Comparison of ENCODE assay signal across 8 mouse cellular contexts in genomic region chr15:99501292-99502260, GRCm38 (mm10). TPM values are rescaled to one million over a fixed set of nuclear protein-coding genes. Genes with fewer than 3 reads are reported as not detected.
A peak's percentile ranks its signal among the peaks of the same experiment; 100 is the strongest.
DNase-seq lines count a peak whose midpoint lies in the region; ATAC-seq lines count a peak whose summit lies in the region.

No protein-coding gene starts in this region.

- H3K4me1 ChIP-seq in hindbrain, embryonic 13.5 days (replicated peaks): peaks cover 37% of the 10 kb centered on the region
- peaks cover 24% of the 10 kb centered on the region for H3K4me1 ChIP-seq in limb, embryonic 12.5 days (replicated peaks)

- no peak for ATAC-seq in hindbrain, embryonic 13.5 days (ENCODE audit: low FRiP score)
- ATAC-seq in limb, embryonic 12.5 days (ENCODE audit: insufficient number of reproducible peaks, insufficient read depth, low FRiP score, low TSS enrichment, low read depth): no peak

- DNase-seq in left cerebral cortex, adult 11 months (ENCODE audit: low spot score): peak; percentile 71
- no peak for DNase-seq in left cerebral cortex, postnatal 4 days
- DNase-seq in cerebellum, adult 9-11 months: peak; percentile 55
- peak; percentile 87 for DNase-seq in testis, postnatal 10 days (ENCODE audit: low spot score)
- DNase-seq in thymus, postnatal 4 days: no peak
- no peak for DNase-seq in spleen, postnatal 36 days (ENCODE audit: low spot score in 2 of 2)

- no peaks in the 10 kb centered on the region for H3K36me3 ChIP-seq in hindbrain, embryonic 13.5 days
- no peaks in the 10 kb centered on the region for H3K36me3 ChIP-seq in limb, embryonic 12.5 days

- intact Hi-C loops in left cerebral cortex, postnatal 4 days (cut with DNase I): loop anchor here (5.0 kb wide), 1 partner anchor 81 kb away; no protein-coding TSS in a partner anchor

- 50% methylated on average over 20 of the region's 20 CpGs for WGBS in hindbrain, embryonic 13.5 days
- 54% methylated on average over 20 of the region's 20 CpGs for whole genome bisulfite sequencing in limb, embryonic 12.5 days

- no peak overlapping the region for H3K4me3 ChIP-seq in hindbrain, embryonic 13.5 days
- no peak overlapping the region for H3K4me3 ChIP-seq in limb, embryonic 12.5 days (replicated peaks)

- H3K4me2 ChIP-seq in hindbrain, embryonic 13.5 days: 0 out of 2 replicates have a peak overlapping the region, but pooled peaks have one; percentile 15
- peak overlapping the region; percentile 21 for H3K4me2 ChIP-seq in limb, embryonic 12.5 days

- H3K9me3 ChIP-seq in hindbrain, embryonic 13.5 days: no peaks in the 10 kb centered on the region
- H3K9me3 ChIP-seq in limb, embryonic 12.5 days: no peaks in the 10 kb centered on the region

- H3K9ac ChIP-seq in hindbrain, embryonic 13.5 days: peak overlapping the region; percentile 24; the same call in 1 of the 2 replicates
- peak overlapping the region; percentile 27; the same call in 1 of the 2 replicates for H3K9ac ChIP-seq in limb, embryonic 12.5 days (replicated peaks)

- H3K27ac ChIP-seq in hindbrain, embryonic 13.5 days: peak overlapping the region; percentile 85
- peak overlapping the region; percentile 78 for H3K27ac ChIP-seq in limb, embryonic 12.5 days

- H3K27me3 ChIP-seq in hindbrain, embryonic 13.5 days: 0 out of 2 replicates have a peak, but pooled peaks cover 4% of the 10 kb centered on the region
- peaks cover 38% of the 10 kb centered on the region for H3K27me3 ChIP-seq in limb, embryonic 12.5 days

RNA-seq across cellular contexts. Expression of gene Faim2, which starts 26.4 kb away (rescaled TPM):
- total RNA-seq in left cerebral cortex, postnatal 4 days (2021): 10 to 100 TPM; 53.6 to 65.1 TPM
- 16.5 and 16.6 TPM in 2 replicates for polyA plus RNA-seq in hindbrain, embryonic 13.5 days (2015; fragmentation: Nextera tagmentation; extraction: Ambion mirVana)
- polyA plus RNA-seq in limb, embryonic 12.5 days (2016; fragmentation: Nextera tagmentation; extraction: Ambion mirVana): 0.20 and 0.24 TPM in 2 replicates

RNA-seq across cellular contexts. Expression of gene Bcdin3d, which starts 27.0 kb away (rescaled TPM):
- 1 to 10 TPM; 7.8 to 8.0 TPM for total RNA-seq in left cerebral cortex, postnatal 4 days (2021)
- polyA plus RNA-seq in hindbrain, embryonic 13.5 days (2015; fragmentation: Nextera tagmentation; extraction: Ambion mirVana): 22.6 and 23.4 TPM in 2 replicates
- polyA plus RNA-seq in limb, embryonic 12.5 days (2016; fragmentation: Nextera tagmentation; extraction: Ambion mirVana): 18.6 and 20.2 TPM in 2 replicates

RNA-seq across cellular contexts. Expression of gene Nckap5l, which starts 44.0 kb away (rescaled TPM):
- total RNA-seq in left cerebral cortex, postnatal 4 days (2021): 10 to 100 TPM; 39.0 to 39.2 TPM
- polyA plus RNA-seq in hindbrain, embryonic 13.5 days (2015; fragmentation: Nextera tagmentation; extraction: Ambion mirVana): 12.3 and 13.6 TPM in 2 replicates
- polyA plus RNA-seq in limb, embryonic 12.5 days (2016; fragmentation: Nextera tagmentation; extraction: Ambion mirVana): 13.6 and 14.6 TPM in 2 replicates

Comparison
In these comparisons a context has a peak if more than half of its experiments do, and no peak if none do; other contexts are left out.
1. DNase-seq: peak in left cerebral cortex, adult 11 months (single experiment), cerebellum, adult 9-11 months (single experiment) and testis, postnatal 10 days (single experiment); none in left cerebral cortex, postnatal 4 days (single experiment), thymus, postnatal 4 days (single experiment) and spleen, postnatal 36 days (0 of 2).
2. RNA of gene Faim2, which starts 26.4 kb away (polyA plus RNA-seq): 16.5 to 16.6 TPM in hindbrain, embryonic 13.5 days; 0.20 to 0.24 TPM in limb, embryonic 12.5 days; every median in the first group is over 10 times any median in the second.